Mouse (Mus musculus) heart, adult 18-20 months (tissue): ENCODE data around the gene Sh3tc1. TPM values are rescaled to one million over a fixed set of nuclear protein-coding genes. Genes with fewer than 3 reads are reported as not detected.
A peak's percentile ranks its signal among the peaks of the same experiment; 100 is the strongest.

Source experiments
- DNase-seq, 2 experiments: peaks; one replicate each; pipeline ENCODE4 v3.0.0; 2021 to 2022; ENCODE audit warnings: mixed read lengths in 1 of 2
- total RNA-seq, 2 experiments: library from RNA; stranded (reverse); gene quantifications; 2 replicates each; pipeline ENCODE4 v1.2.3; 2021

The Sh3tc1 gene
- total RNA-seq, 2 experiments from 2014 or later, result 8.2 to 10.3 TPM

- DNase-seq, result no peak
These were observed 17.9 kb downstream of the Sh3tc1 start for GRCm38 (mm10) chr5:35721933-35722332.

GRCm38 (mm10) chr5:35719880-35720279 is 19.9 kb downstream of the Sh3tc1 start:
- no peak for DNase-seq

- DNase-seq, result no peak
These were observed 20.4 kb downstream of the Sh3tc1 start for GRCm38 (mm10) chr5:35719343-35719742.

GRCm38 (mm10) chr5:35718817-35719216 is 21.0 kb downstream of the Sh3tc1 start:
- DNase-seq, result no peak

- peak in 1 of 2 experiments; percentile 76 for DNase-seq
These were observed 21.8 kb downstream of the Sh3tc1 start for GRCm38 (mm10) chr5:35717946-35718345.

- DNase-seq, result no peak
These were observed 22.3 kb downstream of the Sh3tc1 start for GRCm38 (mm10) chr5:35717455-35717854.

- DNase-seq, result peak; percentile 69 to 80
These were observed 26.0 kb downstream of the Sh3tc1 start for GRCm38 (mm10) chr5:35713649-35714354.

GRCm38 (mm10) chr5:35712517-35712916 is 27.3 kb downstream of the Sh3tc1 start:
- DNase-seq, result no peak

- DNase-seq, result no peak
These were observed 28.9 kb downstream of the Sh3tc1 start for GRCm38 (mm10) chr5:35710931-35711330.

- no peak for DNase-seq
These were observed 29.3 kb downstream of the Sh3tc1 start for GRCm38 (mm10) chr5:35710481-35710880.

- DNase-seq, result no peak
These were observed 34.4 kb downstream of the Sh3tc1 start for GRCm38 (mm10) chr5:35705411-35705810.

- DNase-seq, result no peak
These were observed 36.0 kb downstream of the Sh3tc1 start for GRCm38 (mm10) chr5:35703814-35704213.

GRCm38 (mm10) chr5:35703183-35703582 is 36.6 kb downstream of the Sh3tc1 start:
- DNase-seq, result no peak

- peak in 1 of 2 experiments; percentile 25 for DNase-seq
These were observed 37.1 kb downstream of the Sh3tc1 start for GRCm38 (mm10) chr5:35702582-35703140.

GRCm38 (mm10) chr5:35701042-35701441 is 38.7 kb downstream of the Sh3tc1 start:
- DNase-seq, result peak; percentile 69 to 85

GRCm38 (mm10) chr5:35695815-35696214 is 44.0 kb downstream of the Sh3tc1 start:
- DNase-seq, result no peak

GRCm38 (mm10) chr5:35693638-35694037 is 46.1 kb downstream of the Sh3tc1 start:
- no peak for DNase-seq

GRCm38 (mm10) chr5:35691246-35691645 is 48.5 kb downstream of the Sh3tc1 start:
- peak in 1 of 2 experiments; percentile 53 for DNase-seq

- peak; percentile 54 to 58 for DNase-seq
These were observed 49.2 kb downstream of the Sh3tc1 start for GRCm38 (mm10) chr5:35690485-35691165.

GRCm38 (mm10) chr5:35689374-35689773 is 50.4 kb downstream of the Sh3tc1 start:
- DNase-seq, result no peak

GRCm38 (mm10) chr5:35688851-35689250 is 50.9 kb downstream of the Sh3tc1 start:
- no peak for DNase-seq

GRCm38 (mm10) chr5:35687098-35687497 is 52.7 kb downstream of the Sh3tc1 start:
- no peak for DNase-seq

- no peak for DNase-seq
These were observed 53.5 kb downstream of the Sh3tc1 start for GRCm38 (mm10) chr5:35686336-35686735.
